Mouse (Mus musculus) neutrophil, adult 5-6 weeks (primary cell): ENCODE results near the gene Fbf1. TPM values are rescaled to one million over a fixed set of nuclear protein-coding genes. Genes with fewer than 3 reads are reported as not detected.
"Not testable (repeated sequence)": the region's sequence is repeated elsewhere in the genome, so short reads cannot be mapped to it uniquely, and the experiment has no call there.

ENCODE experiments used
- ATAC-seq: fragments of 151-379, 151-347 bp; 2 replicates; pipeline ENCODE4 v1.8.0; 2017; ENCODE audit warnings: mild to moderate bottlenecking, moderate TSS enrichment; ENCODE audit not compliant: insufficient number of reproducible peaks, poor library complexity, low FRiP score, severe bottlenecking; ENCODE audit errors: extremely low read depth
- total RNA-seq: library from RNA; stranded (forward); fragments of 200-1000 nt; gene quantifications from 2 replicates; pipeline ENCODE4 v1.2.3, GENCODE M21; 2017

Fbf1 gene
- total RNA-seq, 1 experiment from 2014 or later, result 16.9 TPM

GRCm38 (mm10) chr11:116143468-116143867 is 24.5 kb downstream of the Fbf1 start:
- no peak for ATAC-seq

GRCm38 (mm10) chr11:116142211-116142991 is 25.6 kb downstream of the Fbf1 start:
- ATAC-seq, result no peak

GRCm38 (mm10) chr11:116138468-116139138 is 29.4 kb downstream of the Fbf1 start, which contains the start of gene Mrpl38:
Gene Mrpl38, minus strand, starts transcription at chr11:116138868.
- ATAC-seq, result peak; percentile 91

- no peak for ATAC-seq
These were observed 29.9 kb downstream of the Fbf1 start for GRCm38 (mm10) chr11:116138096-116138467.

- no peak for ATAC-seq
These were observed 33.8 kb downstream of the Fbf1 start for GRCm38 (mm10) chr11:116134171-116134570.

GRCm38 (mm10) chr11:116133497-116133896 is 34.5 kb downstream of the Fbf1 start:
- no peak for ATAC-seq

GRCm38 (mm10) chr11:116132366-116133333 is 35.3 kb downstream of the Fbf1 start:
- no peak for ATAC-seq

- no peak for ATAC-seq
These were observed 36.4 kb downstream of the Fbf1 start for GRCm38 (mm10) chr11:116131349-116132170.

GRCm38 (mm10) chr11:116130488-116131205 is 37.3 kb downstream of the Fbf1 start, which contains the start of gene Trim65:
Gene Trim65, minus strand, starts transcription at chr11:116131128.
- ATAC-seq, result peak; percentile 72

GRCm38 (mm10) chr11:116129993-116130487 is 37.9 kb downstream of the Fbf1 start:
- no peak for ATAC-seq

- ATAC-seq, result no peak
These were observed 38.7 kb downstream of the Fbf1 start for GRCm38 (mm10) chr11:116129091-116129790.

- no peak for ATAC-seq
These were observed 40.0 kb downstream of the Fbf1 start for GRCm38 (mm10) chr11:116127986-116128385.

GRCm38 (mm10) chr11:116127156-116127980 is 40.6 kb downstream of the Fbf1 start, which contains the start of gene Trim47:
Gene Trim47, minus strand, starts transcription at chr11:116127210.
- ATAC-seq, result no peak

- no peak for ATAC-seq
These were observed 41.7 kb downstream of the Fbf1 start for GRCm38 (mm10) chr11:116126261-116126660.

- not testable (repeated sequence) for ATAC-seq
These were observed 46.2 kb downstream of the Fbf1 start for GRCm38 (mm10) chr11:116121731-116122245.

- ATAC-seq, result no peak
These were observed 50.1 kb downstream of the Fbf1 start for GRCm38 (mm10) chr11:116117819-116118218.
